Mouse (Mus musculus): ENCODE results near the gene Plekha5. TPM values are rescaled to one million over a fixed set of nuclear protein-coding genes. Genes with fewer than 3 reads are reported as not detected.
"Not testable (repeated sequence)": the region's sequence is repeated elsewhere in the genome, so short reads cannot be mapped to it uniquely, and the experiment has no call there.

Plekha5 gene
- polyA plus RNA-seq, 1 experiment from 2014 or later: 35.5 TPM

DNA sequence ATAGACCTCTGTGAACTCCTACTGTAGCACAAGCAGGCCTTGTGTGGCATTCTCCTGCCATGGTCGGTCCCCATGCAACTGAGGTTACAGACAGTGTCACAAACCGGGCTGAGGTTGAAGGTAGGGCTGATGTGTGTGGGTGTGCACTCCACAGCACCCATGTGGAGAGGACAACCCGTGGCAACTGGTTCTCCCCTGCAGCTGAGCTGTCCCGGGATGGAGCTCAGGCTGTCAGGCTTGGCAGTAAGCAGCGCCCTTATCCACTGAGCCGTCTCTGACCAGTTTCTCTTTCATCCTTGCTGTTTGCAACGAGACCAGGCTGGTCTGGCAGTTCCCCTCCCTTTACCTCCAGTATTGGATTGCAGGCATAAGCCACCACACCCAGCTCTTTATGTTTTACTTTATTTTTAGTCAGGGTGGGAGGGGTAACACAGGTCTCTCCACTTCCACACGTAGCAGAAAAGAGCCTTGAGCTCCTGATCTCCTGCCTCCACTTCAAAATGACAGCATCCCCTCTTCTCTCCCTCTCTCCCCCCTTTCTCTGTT, 162.9 kb downstream of the Plekha5 start:
- Histone ChIP-seq H3K9me3 (ENCODE audit: control insufficient read depth, low read length) (no peaks in the 10 kb centered on the region), H3K27me3 (ENCODE audit: control insufficient read depth, insufficient read depth, low read depth, low read length) (no peaks in the 10 kb centered on the region), H3K27ac (ENCODE audit: low read length) (no peak overlapping the region), H3K4me1 (replicated peaks; ENCODE audit: control insufficient read depth, insufficient read depth, low read length) (no peaks in the 10 kb centered on the region), H3K4me2 (ENCODE audit: low read depth, low read length) (no peak overlapping the region), H3K4me3 (ENCODE audit: low read length) (no peak overlapping the region), H3K9ac (ENCODE audit: low read length) (no peak overlapping the region), H3K36me3 (ENCODE audit: control insufficient read depth, insufficient read depth, low read length) (peaks cover 37% of the 10 kb centered on the region)
- WGBS: 80% methylated on average over 8 of the region's 8 CpGs
- no peak for ATAC-seq (ENCODE audit: low read depth)

DNA sequence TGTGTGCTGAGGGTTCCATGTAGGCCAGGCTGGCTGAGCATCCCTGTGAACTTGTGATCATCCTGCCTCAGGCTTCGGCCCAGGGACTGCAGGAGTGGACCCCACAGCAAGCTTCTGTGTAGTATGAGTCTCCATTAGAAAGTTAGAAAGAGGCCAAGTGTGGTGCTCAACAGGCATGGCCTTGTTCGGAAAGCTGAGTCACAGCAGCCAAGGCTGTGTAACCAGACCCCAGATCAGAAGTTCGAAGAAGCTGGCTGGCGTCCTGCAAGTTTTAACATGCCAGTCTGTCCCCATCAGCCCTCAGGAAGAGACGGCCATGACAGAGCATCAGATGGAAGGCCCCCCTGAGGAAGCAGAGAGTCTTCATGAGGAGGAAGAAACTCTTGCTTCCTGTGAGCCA, 167.5 kb downstream of the Plekha5 start:
- no peaks in the 10 kb centered on the region for H3K9me3 ChIP-seq (ENCODE audit: control insufficient read depth, low read length)
- H3K4me2 ChIP-seq (ENCODE audit: low read depth, low read length): no peak overlapping the region
- H3K4me1 ChIP-seq (replicated peaks; ENCODE audit: control insufficient read depth, insufficient read depth, low read length): peaks cover 6% of the 10 kb centered on the region
- no peaks in the 10 kb centered on the region for H3K27me3 ChIP-seq (ENCODE audit: control insufficient read depth, insufficient read depth, low read depth, low read length)
- H3K27ac ChIP-seq (ENCODE audit: low read length): no peak overlapping the region
- no peak for ATAC-seq (ENCODE audit: low read depth)
- no peak overlapping the region for H3K9ac ChIP-seq (ENCODE audit: low read length)
- no peak overlapping the region for H3K4me3 ChIP-seq (ENCODE audit: low read length)
- peaks cover 44% of the 10 kb centered on the region for H3K36me3 ChIP-seq (ENCODE audit: control insufficient read depth, insufficient read depth, low read length)
- WGBS: 80% methylated on average over 5 of the region's 5 CpGs

DNA sequence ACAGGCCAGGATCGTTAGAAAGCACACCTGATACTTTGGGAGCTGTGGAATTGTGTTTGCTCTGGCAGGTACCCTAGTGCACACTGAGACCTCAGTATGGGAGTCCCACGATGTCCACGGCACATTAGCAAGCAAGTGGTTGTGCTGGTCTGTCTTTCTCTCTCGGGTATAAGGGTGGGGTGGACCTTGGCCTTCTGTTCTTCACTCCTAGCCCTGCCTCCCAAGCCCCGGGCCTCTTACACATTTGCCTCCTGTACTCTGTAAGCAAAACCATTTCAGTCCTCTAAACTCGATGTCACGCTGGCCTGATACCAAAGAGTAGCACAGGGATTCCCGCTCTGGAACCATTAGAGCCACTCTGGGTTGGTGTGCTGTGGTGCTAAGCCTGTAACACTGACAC, 168.9 kb downstream of the Plekha5 start:
- Histone ChIP-seq H3K4me1 (replicated peaks; ENCODE audit: control insufficient read depth, insufficient read depth, low read length) (peaks cover 6% of the 10 kb centered on the region), H3K27me3 (ENCODE audit: control insufficient read depth, insufficient read depth, low read depth, low read length) (no peaks in the 10 kb centered on the region), H3K9ac (ENCODE audit: low read length) (no peak overlapping the region), H3K36me3 (ENCODE audit: control insufficient read depth, insufficient read depth, low read length) (peaks cover 36% of the 10 kb centered on the region), H3K9me3 (ENCODE audit: control insufficient read depth, low read length) (no peaks in the 10 kb centered on the region), H3K27ac (ENCODE audit: low read length) (no peak overlapping the region), H3K4me2 (ENCODE audit: low read depth, low read length) (no peak overlapping the region), H3K4me3 (ENCODE audit: low read length) (no peak overlapping the region)
- 74% methylated on average over 8 of the region's 8 CpGs for WGBS
- no peak for ATAC-seq (ENCODE audit: low read depth)

DNA sequence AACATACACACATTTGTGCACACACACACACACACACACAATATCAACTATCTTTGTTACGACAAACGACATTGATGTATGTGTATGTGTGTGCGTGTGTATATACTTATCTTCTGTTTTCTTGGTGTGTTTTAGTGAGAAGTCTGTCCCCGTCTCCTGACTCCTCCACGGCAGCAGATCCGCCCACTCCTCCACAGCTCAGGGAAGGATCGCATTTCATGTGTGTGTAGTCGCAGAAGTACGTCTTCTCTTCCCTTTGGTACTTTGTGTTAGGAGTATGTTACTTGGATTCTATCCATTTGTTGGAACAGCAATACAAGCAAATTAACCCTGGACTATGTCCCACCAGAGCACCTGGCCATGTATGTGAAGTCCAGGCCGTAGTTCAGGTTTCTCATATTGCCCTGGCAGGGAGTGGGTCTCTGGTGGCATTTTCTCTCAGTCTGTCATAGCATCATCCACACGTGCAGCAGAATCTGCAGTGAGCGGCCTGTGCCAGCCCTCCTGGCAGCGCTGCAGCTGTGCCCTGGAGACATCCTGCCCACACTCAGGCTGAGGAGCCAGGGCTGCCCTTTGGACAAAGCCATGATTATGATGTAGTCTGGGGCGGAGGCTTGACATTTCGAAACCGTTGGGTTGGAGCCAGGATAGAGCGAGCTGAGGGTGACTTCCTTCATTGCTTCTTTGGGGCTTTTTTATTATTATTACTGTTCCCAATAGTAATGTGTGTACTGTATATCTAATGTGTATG, 169.7 kb downstream of the Plekha5 start:
- peak; percentile 83 for ATAC-seq (ENCODE audit: low read depth)
- Histone ChIP-seq H3K4me2 (ENCODE audit: low read depth, low read length) (no peak overlapping the region), H3K36me3 (ENCODE audit: control insufficient read depth, insufficient read depth, low read length) (peaks cover 28% of the 10 kb centered on the region), H3K27me3 (ENCODE audit: control insufficient read depth, insufficient read depth, low read depth, low read length) (no peaks in the 10 kb centered on the region), H3K4me1 (replicated peaks; ENCODE audit: control insufficient read depth, insufficient read depth, low read length) (peaks cover 6% of the 10 kb centered on the region), H3K9me3 (ENCODE audit: control insufficient read depth, low read length) (no peaks in the 10 kb centered on the region), H3K9ac (ENCODE audit: low read length) (no peak overlapping the region), H3K27ac (ENCODE audit: low read length) (0 out of 2 replicates have a peak overlapping the region, but pooled peaks have one; percentile 11), H3K4me3 (ENCODE audit: low read length) (no peak overlapping the region)
- WGBS: 57% methylated on average over 17 of the region's 17 CpGs

DNA sequence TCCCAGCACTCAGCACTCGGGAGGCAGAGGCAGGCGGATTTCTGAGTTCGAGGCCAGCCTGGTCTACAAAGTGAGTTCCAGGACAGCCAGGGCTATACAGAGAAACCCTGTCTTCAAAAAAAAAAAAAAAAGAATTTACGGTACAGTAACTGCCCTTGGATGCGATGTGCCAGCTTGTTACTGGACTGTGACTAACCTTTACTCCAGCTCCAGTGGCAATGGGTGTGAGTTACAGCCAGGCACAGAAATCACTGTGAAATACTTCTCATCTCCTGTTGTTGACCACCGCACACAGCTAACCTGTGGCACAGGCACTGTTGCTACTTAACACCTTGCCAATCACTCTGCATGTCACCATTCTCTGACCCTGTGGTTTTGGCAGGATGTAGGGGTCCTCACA, 171.7 kb downstream of the Plekha5 start:
- not testable (repeated sequence) for H3K9me3 ChIP-seq (ENCODE audit: control insufficient read depth, low read length); H3K4me1 ChIP-seq (replicated peaks; ENCODE audit: control insufficient read depth, insufficient read depth, low read length); H3K4me3 ChIP-seq (ENCODE audit: low read length); H3K27me3 ChIP-seq (ENCODE audit: control insufficient read depth, insufficient read depth, low read depth, low read length); ATAC-seq (ENCODE audit: low read depth); H3K9ac ChIP-seq (ENCODE audit: low read length); H3K4me2 ChIP-seq (ENCODE audit: low read depth, low read length); H3K27ac ChIP-seq (ENCODE audit: low read length)
- 98% methylated on average over 5 of the region's 6 CpGs for WGBS
- peaks cover 19% of the 10 kb centered on the region for H3K36me3 ChIP-seq (ENCODE audit: control insufficient read depth, insufficient read depth, low read length)

DNA sequence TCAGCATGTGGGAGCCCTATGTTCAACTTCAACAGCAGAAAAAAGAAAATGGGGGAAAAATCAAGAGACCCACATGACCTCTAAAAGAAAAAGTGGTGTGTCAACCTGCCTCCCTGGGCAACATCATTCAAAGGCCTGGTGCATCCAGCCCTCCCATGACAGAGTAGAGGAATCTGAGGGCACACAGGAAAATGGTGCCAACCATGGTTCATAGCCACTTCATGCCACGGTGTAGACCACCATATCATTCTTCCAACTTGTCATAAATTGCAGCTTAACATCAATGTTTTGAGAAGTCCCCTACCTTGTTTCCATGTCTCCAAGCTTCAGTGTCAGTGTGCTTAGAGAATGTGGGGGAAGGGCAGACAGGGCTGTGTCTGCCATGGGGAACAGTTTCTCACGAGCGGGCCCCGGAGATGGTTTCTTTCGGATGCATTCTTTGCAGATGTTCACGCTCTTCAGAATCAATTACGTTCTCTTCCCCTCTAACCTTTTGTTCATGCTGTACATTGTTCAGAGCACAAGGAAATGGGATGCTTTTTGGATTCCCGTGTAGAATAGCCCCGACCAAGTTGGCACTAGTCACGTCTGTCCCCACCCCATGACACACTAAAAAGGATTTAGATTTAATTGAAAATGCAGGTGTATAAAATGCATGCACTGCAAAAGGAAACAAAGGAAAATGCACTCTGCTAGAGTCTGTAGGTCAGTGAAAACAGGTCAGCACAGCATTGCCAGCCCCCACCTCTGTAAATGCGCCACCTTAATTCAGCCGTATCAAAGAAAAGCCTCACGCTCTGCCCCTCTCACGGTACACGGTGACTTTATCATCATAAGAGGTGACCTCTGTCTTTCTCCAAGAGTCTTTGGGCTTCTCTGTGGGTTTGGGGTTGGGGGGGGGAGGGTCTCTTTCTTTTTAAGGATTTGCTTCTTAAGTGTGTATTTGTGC, 173.8 kb downstream of the Plekha5 start:
- Histone ChIP-seq H3K4me3 (ENCODE audit: low read length) (no peak overlapping the region), H3K27ac (ENCODE audit: low read length) (no peak overlapping the region), H3K27me3 (ENCODE audit: control insufficient read depth, insufficient read depth, low read depth, low read length) (no peaks in the 10 kb centered on the region), H3K4me1 (replicated peaks; ENCODE audit: control insufficient read depth, insufficient read depth, low read length) (peaks cover 6% of the 10 kb centered on the region), H3K36me3 (ENCODE audit: control insufficient read depth, insufficient read depth, low read length) (peaks cover 13% of the 10 kb centered on the region), H3K9ac (ENCODE audit: low read length) (no peak overlapping the region), H3K9me3 (ENCODE audit: control insufficient read depth, low read length) (no peaks in the 10 kb centered on the region), H3K4me2 (ENCODE audit: low read depth, low read length) (no peak overlapping the region)
- no peak for ATAC-seq (ENCODE audit: low read depth)
- 86% methylated on average over 15 of the region's 15 CpGs for WGBS

DNA sequence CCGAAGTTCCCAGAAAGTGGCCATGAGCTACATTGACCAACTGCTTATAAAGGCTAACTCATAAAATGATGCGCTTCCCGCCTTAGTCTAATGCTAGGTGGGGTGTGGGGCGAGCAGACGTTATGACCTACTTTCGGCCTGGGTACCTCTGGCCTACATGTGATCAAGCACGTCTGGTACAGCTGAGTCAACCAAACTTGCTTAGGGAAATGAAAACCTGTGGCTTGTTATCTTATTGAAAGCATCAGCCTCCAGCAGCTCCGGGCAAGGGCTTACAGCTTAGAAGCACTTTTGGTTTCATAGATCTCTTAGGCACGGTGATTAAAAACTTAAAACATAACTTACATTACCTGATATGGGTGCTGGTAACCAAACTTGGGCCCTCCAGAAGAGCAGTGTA, 174.7 kb downstream of the Plekha5 start:
- H3K9ac ChIP-seq (ENCODE audit: low read length): no peak overlapping the region
- ATAC-seq (ENCODE audit: low read depth): no peak
- H3K27ac ChIP-seq (ENCODE audit: low read length): no peak overlapping the region
- peaks cover 5% of the 10 kb centered on the region for H3K4me1 ChIP-seq (replicated peaks; ENCODE audit: control insufficient read depth, insufficient read depth, low read length)
- WGBS: 89% methylated on average over 9 of the region's 9 CpGs
- no peaks in the 10 kb centered on the region for H3K27me3 ChIP-seq (ENCODE audit: control insufficient read depth, insufficient read depth, low read depth, low read length)
- peaks cover 12% of the 10 kb centered on the region for H3K36me3 ChIP-seq (ENCODE audit: control insufficient read depth, insufficient read depth, low read length)
- H3K9me3 ChIP-seq (ENCODE audit: control insufficient read depth, low read length): no peaks in the 10 kb centered on the region
- no peak overlapping the region for H3K4me2 ChIP-seq (ENCODE audit: low read depth, low read length)
- H3K4me3 ChIP-seq (ENCODE audit: low read length): no peak overlapping the region

DNA sequence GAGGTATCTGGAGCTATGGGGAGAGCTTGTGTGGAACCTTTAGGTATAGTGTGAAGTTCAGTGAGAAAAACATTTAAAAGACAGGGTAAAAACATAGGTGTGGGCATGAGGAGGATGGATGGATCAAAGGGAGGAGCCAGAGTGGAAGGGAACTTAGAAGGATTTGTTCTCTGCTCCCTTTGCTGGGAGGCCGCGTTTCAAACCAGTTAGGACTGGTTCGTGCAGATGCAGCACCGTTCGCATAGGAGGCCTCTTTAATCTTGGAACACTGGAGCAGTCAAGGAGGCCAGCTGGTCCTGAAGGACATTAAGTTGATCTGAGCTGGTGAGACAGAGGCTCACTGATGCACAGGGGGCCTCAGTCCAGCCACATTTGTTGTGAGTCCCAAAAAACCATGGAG, 175.5 kb downstream of the Plekha5 start:
- no peak overlapping the region for H3K27ac ChIP-seq (ENCODE audit: low read length)
- no peaks in the 10 kb centered on the region for H3K9me3 ChIP-seq (ENCODE audit: control insufficient read depth, low read length)
- peaks cover 7% of the 10 kb centered on the region for H3K36me3 ChIP-seq (ENCODE audit: control insufficient read depth, insufficient read depth, low read length)
- no peaks in the 10 kb centered on the region for H3K4me1 ChIP-seq (replicated peaks; ENCODE audit: control insufficient read depth, insufficient read depth, low read length)
- no peak overlapping the region for H3K4me2 ChIP-seq (ENCODE audit: low read depth, low read length)
- no peak overlapping the region for H3K4me3 ChIP-seq (ENCODE audit: low read length)
- no peaks in the 10 kb centered on the region for H3K27me3 ChIP-seq (ENCODE audit: control insufficient read depth, insufficient read depth, low read depth, low read length)
- no peak overlapping the region for H3K9ac ChIP-seq (ENCODE audit: low read length)
- WGBS: 83% methylated on average over 5 of the region's 5 CpGs
- ATAC-seq (ENCODE audit: low read depth): no peak

DNA sequence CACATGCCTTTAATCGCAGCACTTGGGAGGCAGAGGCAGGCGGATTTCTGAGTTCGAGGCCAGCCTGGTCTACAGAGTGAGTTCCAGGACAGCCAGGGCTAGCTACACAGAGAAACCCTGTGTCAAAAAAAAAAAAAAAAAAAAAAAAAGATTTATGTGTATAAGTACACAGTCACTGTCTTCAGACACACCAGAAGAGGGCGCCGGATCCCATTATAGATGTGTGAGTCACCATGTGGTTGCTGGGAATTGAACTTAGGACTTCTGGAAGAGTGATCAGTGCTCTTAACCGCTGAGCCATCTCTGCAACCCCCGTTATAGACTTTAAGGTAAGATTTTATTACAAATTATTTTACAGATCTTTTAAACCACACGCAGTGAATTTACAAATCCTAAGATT, 176.8 kb downstream of the Plekha5 start:
- not testable (repeated sequence) for H3K27ac ChIP-seq (ENCODE audit: low read length); H3K9ac ChIP-seq (ENCODE audit: low read length); H3K36me3 ChIP-seq (ENCODE audit: control insufficient read depth, insufficient read depth, low read length); ATAC-seq (ENCODE audit: low read depth); H3K9me3 ChIP-seq (ENCODE audit: control insufficient read depth, low read length); H3K4me1 ChIP-seq (replicated peaks; ENCODE audit: control insufficient read depth, insufficient read depth, low read length); H3K27me3 ChIP-seq (ENCODE audit: control insufficient read depth, insufficient read depth, low read depth, low read length); H3K4me3 ChIP-seq (ENCODE audit: low read length); H3K4me2 ChIP-seq (ENCODE audit: low read depth, low read length)
- WGBS: 92% methylated on average over 8 of the region's 8 CpGs
